Mouse (Mus musculus): ENCODE results near the gene AC124108.1. TPM values are rescaled to one million over a fixed set of nuclear protein-coding genes. Genes with fewer than 3 reads are reported as not detected.

AC124108.1 gene
- total RNA-seq (2015; ENCODE audit: low replicate concordance) (not detected in 2 replicates), total RNA-seq (2017; ENCODE audit: low replicate concordance) (not detected in 2 replicates)

DNA sequence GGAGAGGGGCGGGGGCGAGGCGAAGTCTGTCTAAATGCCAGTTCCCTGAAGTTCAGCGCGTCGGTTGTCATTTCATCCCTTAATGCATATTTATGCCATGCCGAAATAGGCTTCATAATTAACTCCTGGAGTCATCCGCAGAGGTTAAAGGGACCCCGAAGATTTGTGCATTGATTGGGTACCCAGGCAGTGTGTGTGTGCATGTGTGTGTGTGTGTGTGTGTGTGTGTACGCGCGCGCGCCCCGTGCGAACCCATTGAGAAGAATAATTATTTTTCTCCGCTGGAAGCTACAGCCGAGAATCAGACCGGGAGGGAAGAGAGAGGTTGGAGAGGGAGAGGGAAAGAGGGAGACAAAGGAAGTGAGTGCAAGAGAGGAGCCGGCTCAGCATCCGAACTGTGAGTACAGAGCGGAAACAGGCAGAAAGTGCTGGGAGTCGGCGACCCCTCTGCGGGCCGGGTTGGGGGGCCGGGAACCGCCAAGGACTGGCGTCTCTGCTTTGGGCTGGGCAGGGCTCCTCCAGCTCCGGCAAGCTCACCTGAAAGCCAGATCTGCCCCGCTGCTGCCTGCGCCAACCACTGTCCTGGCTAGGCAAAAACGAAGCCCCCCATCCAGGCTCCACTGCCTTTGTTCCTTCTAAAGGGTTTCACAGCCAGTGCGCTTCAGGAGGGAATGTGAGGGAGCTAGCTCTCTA, at the start of gene AC124108.1, which contains the start of gene Lemd1:
Gene AC124108.1 (plus strand): TSS at position 365 of the 693 bp plus-strand sequence.
Gene Lemd1 (plus strand): TSS at position 339 of the 693 bp plus-strand sequence.
- no peak for ATAC-seq (replicated peaks; ENCODE audit: low FRiP score, poor library complexity, severe bottlenecking)

- ATAC-seq (replicated peaks; ENCODE audit: low FRiP score, poor library complexity, severe bottlenecking), result no peak
Observed at GRCm38 (mm10) chr1:132141753-132142152, 49.5 kb upstream of the AC124108.1 start.

DNA sequence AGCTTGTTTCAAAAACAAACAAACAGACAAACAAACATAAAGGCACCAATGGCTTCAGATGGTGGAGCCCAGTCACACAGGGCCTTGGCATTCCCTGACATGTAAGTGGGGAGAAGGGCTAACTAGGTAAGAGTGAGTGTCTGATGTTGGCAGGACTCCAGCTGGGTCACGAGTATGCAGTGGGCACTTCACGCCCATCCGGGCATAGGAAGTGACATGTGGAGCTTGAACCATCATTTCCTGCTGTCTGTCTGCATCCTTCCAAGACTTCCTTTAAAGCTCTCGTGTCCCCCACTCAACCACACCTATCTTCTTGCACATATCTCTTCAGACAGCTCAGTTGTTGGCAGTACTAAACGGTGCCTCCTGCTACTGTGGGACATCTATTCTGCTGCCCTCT, 48.2 kb upstream of the AC124108.1 start:
- no peak for ATAC-seq (replicated peaks; ENCODE audit: low FRiP score, poor library complexity, severe bottlenecking)

DNA sequence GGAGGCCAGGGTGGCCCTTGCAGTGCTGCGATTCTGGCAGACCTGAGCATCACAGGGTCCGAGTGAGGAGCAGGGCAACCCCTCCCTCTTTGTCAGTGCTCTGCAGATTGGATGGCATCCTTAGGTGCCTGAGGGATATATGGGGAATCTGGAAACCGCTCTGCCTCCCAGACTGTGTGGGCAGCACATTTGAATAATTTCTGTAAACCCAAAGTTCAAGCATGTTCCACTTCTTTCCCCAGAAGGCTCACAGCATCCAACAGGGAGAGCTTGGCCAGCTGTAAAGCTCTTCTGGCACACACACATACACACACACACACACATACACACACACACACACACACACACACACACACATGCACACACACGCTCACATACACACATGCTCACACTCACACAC, 47.5 kb upstream of the AC124108.1 start:
- ATAC-seq (replicated peaks; ENCODE audit: low FRiP score, poor library complexity, severe bottlenecking), result no peak

DNA sequence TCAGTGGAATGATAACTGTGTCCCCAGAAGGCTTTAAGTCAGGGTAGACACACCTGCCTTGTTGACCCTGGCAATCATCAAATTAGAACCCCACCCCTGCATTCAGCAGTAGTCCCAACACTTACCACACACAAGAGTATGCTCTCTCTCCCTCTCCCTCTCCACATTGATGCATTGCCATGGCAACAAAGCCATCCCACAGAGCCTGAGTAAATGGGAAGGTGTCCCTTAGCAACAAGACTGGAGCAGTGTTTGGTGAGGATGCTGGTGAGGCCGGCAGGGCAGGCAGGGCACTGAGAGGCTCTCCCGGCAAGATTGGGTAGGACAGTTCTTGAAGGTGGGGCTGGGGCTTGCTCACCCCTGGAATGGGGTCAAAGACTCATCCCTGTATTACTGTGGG, 47.0 kb upstream of the AC124108.1 start:
- no peak for ATAC-seq (replicated peaks; ENCODE audit: low FRiP score, poor library complexity, severe bottlenecking)

DNA sequence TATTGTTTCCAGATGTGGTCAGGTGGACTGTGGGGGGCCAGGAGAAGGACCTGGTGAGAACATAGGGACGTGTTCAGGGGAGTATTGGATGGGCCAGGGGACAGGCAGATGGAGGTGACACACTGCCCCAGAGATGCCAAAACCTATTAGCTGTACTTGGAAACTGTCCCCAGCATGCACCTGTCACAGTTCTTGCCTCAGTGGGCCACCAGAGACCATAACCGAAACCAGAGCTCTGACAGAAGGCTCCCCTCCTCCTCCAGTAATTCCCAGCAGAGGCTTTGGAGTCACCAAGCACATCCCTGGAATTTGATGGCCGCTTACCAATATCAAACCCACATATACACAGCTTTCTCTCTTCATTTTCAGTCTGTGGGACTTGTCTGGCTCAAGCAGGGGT, 46.4 kb upstream of the AC124108.1 start:
- no peak for ATAC-seq (replicated peaks; ENCODE audit: low FRiP score, poor library complexity, severe bottlenecking)

DNA sequence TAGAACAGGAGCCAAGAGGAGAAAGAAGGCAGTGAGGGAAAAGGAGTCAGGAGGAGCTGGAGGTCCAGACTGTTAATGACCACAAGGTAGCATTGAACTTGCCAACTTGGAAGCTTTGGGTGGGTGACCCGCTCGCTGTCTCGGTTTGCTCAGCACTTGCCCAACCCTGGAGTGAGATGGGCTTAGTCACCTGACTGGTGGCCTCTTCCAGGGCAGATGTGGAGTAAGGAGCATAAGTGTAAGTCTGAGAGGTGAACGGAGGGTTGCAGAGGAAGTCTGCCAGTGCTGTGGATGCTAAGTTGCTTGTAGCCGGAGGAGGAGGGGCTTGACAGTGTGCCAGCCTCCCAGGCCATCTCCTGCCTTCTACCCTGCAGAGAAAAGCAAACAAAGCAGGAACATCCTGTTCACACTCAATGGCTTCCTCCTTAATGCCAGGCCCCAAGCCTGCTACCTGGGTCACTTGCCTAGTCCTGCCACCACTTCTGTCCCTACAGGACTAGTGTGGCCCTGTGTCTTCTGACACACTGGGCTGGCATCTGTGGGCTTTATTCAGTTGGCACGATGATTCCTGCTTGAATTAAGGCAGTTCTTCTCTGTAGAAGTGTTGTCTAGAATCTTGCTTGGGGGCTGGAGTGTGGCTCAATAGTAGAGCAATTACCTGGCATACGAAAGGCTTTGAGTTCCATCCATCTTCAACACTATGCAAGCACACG, 45.1 kb upstream of the AC124108.1 start:
- no peak for ATAC-seq (replicated peaks; ENCODE audit: low FRiP score, poor library complexity, severe bottlenecking)

- no peak for ATAC-seq (replicated peaks; ENCODE audit: low FRiP score, poor library complexity, severe bottlenecking)
Observed at GRCm38 (mm10) chr1:132149410-132149809, 41.8 kb upstream of the AC124108.1 start.

DNA sequence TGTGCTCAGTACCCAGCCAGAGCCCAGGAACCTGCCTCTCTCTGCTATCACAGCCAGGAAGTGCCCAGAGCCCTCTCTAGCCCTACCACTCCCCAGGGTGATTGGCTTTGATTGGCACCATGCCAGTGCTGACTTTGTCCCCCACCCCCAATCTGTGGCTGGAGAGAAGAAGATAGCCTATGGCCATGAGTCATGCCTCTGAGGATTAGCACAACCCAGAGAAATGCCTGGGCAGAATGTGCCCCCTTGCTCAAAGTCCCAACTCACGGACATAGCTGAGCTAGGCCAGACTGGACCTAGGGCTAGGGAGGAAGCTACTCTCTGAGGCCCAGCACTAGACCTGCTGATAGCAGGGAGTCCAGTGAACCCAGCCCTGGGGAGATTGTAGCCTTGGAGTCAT, 41.1 kb upstream of the AC124108.1 start:
- no peak for ATAC-seq (replicated peaks; ENCODE audit: low FRiP score, poor library complexity, severe bottlenecking)

GRCm38 (mm10) chr1:132150817-132151601, 40.2 kb upstream of the AC124108.1 start:
- ATAC-seq (replicated peaks; ENCODE audit: low FRiP score, poor library complexity, severe bottlenecking), result no peak

GRCm38 (mm10) chr1:132151908-132152307, 39.3 kb upstream of the AC124108.1 start:
- ATAC-seq (replicated peaks; ENCODE audit: low FRiP score, poor library complexity, severe bottlenecking), result no peak

DNA sequence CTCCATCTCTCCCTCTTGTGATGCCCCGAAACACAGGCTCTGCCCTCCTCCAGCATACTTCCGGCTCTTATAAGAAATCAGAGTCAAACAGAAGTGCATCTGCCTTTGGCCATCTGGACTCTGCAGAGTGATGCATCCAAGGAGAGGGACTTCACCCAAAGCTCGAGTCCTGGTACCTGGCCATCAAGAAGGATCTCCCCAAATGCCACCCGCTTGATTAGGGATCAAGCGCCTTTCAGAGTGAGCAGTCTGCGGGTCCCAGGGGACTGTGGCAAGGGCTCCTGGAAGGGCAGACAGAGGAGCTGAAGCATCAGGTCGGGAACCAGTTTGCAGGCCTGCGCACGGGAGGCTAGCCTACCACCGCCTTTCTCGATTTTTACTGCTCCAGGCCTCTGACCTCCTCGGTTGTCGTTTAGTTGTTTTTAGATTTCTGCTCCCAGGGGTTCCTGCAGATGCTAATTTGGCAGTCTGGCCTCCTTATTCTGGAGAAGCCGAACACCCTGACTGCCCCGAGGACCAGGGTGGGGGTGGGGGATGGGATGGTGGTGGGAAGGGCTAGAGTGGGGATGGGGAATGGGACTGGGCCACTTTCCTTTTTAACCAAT, 38.1 kb upstream of the AC124108.1 start:
- ATAC-seq (replicated peaks; ENCODE audit: low FRiP score, poor library complexity, severe bottlenecking), result no peak

GRCm38 (mm10) chr1:132153691-132154090, 37.6 kb upstream of the AC124108.1 start:
- ATAC-seq (replicated peaks; ENCODE audit: low FRiP score, poor library complexity, severe bottlenecking), result no peak

DNA sequence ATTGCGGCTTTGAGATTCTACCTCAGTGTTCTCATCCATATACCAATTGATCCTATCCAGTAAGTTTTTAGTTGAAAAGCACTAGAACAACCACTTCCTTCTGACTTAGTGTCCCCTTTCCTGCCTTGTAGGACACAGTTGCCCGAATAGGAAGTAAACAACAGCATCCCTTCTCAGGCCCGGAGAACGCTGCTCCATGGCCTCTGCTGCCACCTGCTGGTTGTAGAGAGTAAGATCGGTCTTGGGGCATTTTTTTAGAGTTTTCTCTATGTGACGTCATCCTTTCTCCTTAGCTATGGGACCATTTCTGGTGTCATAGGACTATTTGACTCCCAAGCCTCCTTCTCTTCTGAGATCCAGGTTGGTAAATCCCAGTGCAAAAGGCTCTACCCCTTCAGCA, 35.5 kb upstream of the AC124108.1 start:
- ATAC-seq (replicated peaks; ENCODE audit: low FRiP score, poor library complexity, severe bottlenecking), result peak; percentile 81

- ATAC-seq (replicated peaks; ENCODE audit: low FRiP score, poor library complexity, severe bottlenecking), result peak; percentile 74
Observed at GRCm38 (mm10) chr1:132157016-132157781, 34.1 kb upstream of the AC124108.1 start.

DNA sequence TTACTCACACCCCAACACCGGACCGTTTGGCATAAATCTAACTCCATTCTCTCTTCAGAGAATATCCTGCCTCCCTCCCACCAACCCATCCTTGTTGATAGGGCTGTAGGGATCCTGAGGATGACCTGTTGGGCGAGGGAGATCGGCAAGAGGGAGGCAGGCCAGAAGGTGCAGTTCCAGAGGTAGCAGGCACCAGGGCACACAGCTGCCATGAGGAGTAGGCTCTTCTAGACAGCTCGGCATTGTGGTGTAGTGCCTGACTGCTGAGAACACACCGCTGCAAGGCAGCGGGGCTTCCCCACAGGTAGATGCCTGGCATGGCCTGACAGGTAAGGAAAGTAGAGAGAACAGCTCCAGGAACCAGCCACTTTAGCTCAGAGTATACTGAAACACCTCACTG, 33.4 kb upstream of the AC124108.1 start:
- ATAC-seq (replicated peaks; ENCODE audit: low FRiP score, poor library complexity, severe bottlenecking), result no peak

GRCm38 (mm10) chr1:132158741-132159140, 32.5 kb upstream of the AC124108.1 start:
- ATAC-seq (replicated peaks; ENCODE audit: low FRiP score, poor library complexity, severe bottlenecking), result no peak

GRCm38 (mm10) chr1:132159681-132160080, 31.6 kb upstream of the AC124108.1 start:
- no peak for ATAC-seq (replicated peaks; ENCODE audit: low FRiP score, poor library complexity, severe bottlenecking)

- no peak for ATAC-seq (replicated peaks; ENCODE audit: low FRiP score, poor library complexity, severe bottlenecking)
Observed at GRCm38 (mm10) chr1:132161211-132161880, 29.9 kb upstream of the AC124108.1 start.
